Mouse (Mus musculus): ENCODE data around the gene Eif3l.

GRCm38 (mm10) chr15:79029519-79030241, 45.3 kb upstream of the Eif3l start:
- no peak for TF ChIP-seq CTCF (IDR thresholded peaks at IDR 0.05)
- TF ChIP-seq EP300 (IDR thresholded peaks at IDR 0.05) = no peak

Measured in lung, postnatal 0 days (tissue).